Mouse (Mus musculus) mesoderm, embryonic 11.5 days (tissue): ENCODE data around the gene Clstn2.
A peak's percentile ranks its signal among the peaks of the same experiment; 100 is the strongest.

Source experiments
- DNase-seq: peaks from one replicate; pipeline ENCODE4 v3.0.0-alpha.2; 2012; ENCODE audit warnings: low read depth, low spot score

Gene Clstn2

GRCm38 (mm10) chr9:98032573-98033272 is at the start of gene Clstn2:
TSS of gene Clstn2 (minus strand) at chr9:98033181.
- DNase-seq: peak; percentile 88

GRCm38 (mm10) chr9:98067767-98068166 is 34.8 kb upstream of the Clstn2 start:
- no peak for DNase-seq

- no peak for DNase-seq
Observed at GRCm38 (mm10) chr9:98061646-98062045, 28.7 kb upstream of the Clstn2 start.

DNA sequence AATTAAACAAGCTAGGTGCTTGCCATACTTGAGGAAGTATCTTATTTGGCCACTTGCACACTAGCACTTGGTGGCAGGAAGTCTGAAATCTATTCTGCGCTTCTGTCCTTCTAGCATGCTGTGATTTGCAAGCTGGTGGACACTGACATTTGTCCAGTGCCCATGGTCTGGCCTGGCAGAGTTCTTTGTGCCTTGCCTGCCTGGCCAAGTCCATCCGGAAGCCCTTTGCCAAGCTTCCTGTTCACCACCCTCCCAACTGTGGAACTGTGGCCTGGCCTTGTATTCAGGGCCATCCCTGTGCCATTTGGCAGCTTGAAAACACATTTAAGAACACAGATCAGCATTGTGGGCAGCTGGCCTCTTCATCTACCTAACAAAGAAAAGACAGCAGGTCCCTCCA is 24.3 kb upstream of the Clstn2 start:
- no peak for DNase-seq

DNA sequence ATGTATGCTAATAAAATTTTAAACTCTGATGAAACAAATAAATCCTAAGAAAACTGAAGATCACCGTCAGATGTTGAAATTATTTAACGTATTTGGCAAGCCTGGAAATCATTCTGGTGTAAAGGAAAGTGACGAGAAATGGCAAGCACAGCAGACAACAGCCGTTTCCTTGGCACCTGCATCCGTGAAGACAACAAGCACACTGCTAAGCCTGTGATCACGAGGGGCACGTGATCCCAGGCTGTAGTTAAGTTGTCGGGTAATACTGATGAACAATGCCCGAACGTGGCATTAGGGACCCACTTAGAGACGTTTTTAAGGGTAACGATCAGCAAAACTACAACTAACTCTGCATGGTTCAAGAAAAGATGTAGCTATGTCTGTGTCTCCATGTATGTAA is 18.4 kb upstream of the Clstn2 start:
- no peak for DNase-seq

- no peak for DNase-seq
Observed at GRCm38 (mm10) chr9:98033273-98033855, 383 bp upstream of the Clstn2 start.

GRCm38 (mm10) chr9:98031898-98032572 is 946 bp downstream of the Clstn2 start:
- peak; percentile 28 for DNase-seq

GRCm38 (mm10) chr9:98030715-98031114 is 2.3 kb downstream of the Clstn2 start:
- DNase-seq: no peak

DNA sequence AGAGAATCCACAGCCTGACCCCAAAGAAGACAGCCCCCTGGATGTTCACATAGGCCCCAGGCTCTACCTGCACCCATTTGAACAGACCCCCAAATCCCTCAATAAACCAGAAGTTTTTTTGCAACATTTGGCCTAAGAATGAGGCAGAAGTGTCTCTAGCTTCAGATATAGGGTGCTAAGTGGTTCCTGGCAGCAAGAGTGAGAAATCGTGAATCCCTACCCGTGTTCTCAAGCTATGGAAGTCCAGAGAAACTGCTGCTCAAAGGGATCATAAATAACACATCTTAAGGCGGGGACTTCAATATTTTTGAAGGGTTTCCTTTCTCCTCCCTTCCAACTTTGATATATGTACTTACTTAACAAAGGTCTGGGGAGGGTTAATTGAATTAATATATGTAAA is 7.4 kb downstream of the Clstn2 start:
- no peak for DNase-seq

- no peak for DNase-seq
Observed at GRCm38 (mm10) chr9:98023069-98023468, 9.9 kb downstream of the Clstn2 start.

GRCm38 (mm10) chr9:98019876-98020275 is 13.1 kb downstream of the Clstn2 start:
- no peak for DNase-seq

GRCm38 (mm10) chr9:98018687-98019086 is 14.3 kb downstream of the Clstn2 start:
- no peak for DNase-seq

DNA sequence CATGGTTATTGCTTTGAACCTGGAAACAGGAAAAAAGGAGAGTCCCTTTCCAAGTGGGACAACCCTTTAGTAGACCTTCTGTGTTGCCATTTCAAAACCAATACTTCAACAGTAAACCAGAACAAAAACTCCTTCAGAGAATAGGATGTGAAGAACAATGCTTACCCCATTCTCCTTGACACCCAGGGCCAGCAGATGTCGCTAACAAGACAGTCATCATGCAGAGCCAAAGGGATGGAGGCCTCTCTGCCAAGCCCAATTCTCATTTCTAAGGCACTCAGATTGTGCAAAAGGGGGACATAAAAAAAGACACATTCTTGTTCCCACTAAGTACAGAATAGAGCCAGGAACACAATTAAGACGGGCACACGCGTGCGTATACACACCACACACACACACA is 16.4 kb downstream of the Clstn2 start:
- DNase-seq: no peak

- DNase-seq: no peak
Observed at GRCm38 (mm10) chr9:97996349-97996748, 36.6 kb downstream of the Clstn2 start.

- no peak for DNase-seq
Observed at GRCm38 (mm10) chr9:97995723-97996122, 37.3 kb downstream of the Clstn2 start.

GRCm38 (mm10) chr9:97992131-97992530 is 40.9 kb downstream of the Clstn2 start:
- DNase-seq: no peak

DNA sequence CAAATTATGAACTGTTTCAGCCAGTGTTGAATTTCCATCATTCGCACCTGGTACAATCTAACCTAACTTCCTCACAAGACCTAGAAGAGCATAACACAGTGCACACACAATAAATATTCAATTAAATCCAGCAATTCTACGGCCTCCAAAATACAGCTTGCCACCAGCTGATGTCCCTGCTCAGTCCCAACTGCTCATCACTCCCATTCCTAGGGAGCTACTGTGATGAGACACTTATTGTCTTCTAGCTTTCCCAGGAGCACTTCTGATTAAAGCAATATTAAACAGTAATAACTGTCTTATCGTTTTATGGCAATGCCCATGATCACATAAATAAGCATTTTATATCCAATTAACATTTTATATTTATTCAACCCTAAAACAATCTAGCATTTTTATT is 55.6 kb downstream of the Clstn2 start:
- DNase-seq: no peak

GRCm38 (mm10) chr9:97974801-97975347 is 58.1 kb downstream of the Clstn2 start:
- no peak for DNase-seq

DNA sequence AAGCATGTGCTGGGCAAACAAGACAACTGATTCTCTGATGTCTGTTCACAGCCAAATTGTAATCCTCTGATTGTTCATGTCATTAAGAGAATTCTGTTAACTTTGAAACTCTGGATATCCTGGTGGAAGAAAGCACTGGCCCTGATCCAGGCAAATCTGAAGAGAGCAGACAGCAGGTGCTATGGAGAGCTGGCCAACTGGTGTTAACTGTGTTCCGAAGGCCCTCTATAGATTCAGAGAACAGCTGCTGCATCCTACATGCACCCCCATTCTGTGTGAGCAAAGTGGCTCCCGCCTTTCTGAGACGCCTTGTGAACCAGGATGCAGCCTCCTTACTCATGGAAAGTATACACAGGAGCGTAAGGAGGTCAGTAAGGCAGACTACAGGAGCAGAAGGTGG is 66.3 kb downstream of the Clstn2 start:
- no peak for DNase-seq

GRCm38 (mm10) chr9:97957508-97957907 is 75.5 kb downstream of the Clstn2 start:
- DNase-seq: no peak

DNA sequence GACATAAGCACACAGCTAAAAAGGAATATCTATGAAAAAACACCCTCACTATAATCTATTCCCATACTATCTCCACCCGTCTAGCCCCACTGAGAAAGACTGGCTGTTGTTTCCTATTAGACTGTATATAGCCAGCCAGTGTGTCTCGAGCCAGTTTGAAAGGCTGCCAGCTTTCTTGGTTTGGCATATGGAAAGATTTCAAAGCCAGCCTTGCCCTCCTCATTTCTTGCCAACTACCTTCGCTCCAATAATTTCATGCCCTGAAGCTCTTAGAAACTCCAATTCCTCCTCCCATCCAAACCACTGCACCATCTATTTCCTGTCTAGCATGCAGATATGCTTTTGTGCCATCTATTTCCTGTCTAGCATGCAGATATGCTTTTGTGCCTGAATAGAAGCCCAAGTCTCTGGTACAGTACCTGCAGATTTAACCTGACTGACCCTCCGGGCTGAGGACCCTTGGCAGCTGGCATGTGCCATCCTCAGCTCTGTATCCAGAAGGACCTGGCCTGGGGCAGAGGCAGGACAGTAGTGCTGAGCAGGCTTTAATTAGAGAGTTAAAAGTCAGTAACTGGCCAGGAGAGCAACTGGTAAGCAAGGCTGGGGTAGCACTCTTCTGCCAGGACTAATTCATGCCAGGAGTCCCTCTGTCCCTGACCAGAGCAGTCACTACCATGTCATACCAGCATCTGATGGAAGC is 76.4 kb downstream of the Clstn2 start:
- no peak for DNase-seq

GRCm38 (mm10) chr9:97953746-97954359 is 79.1 kb downstream of the Clstn2 start:
- no peak for DNase-seq
